Mouse (Mus musculus) urinary bladder, postnatal 14 days (tissue): ENCODE results near the gene Mpnd.

Experiments used
- DNase-seq: peaks from one replicate; pipeline ENCODE4 v3.0.0; 2021; ENCODE audit warnings: low spot score

The Mpnd gene

GRCm38 (mm10) chr17:56020400-56021084, 15.0 kb downstream of the Mpnd start:
- no peak for DNase-seq

GRCm38 (mm10) chr17:56021161-56021910, 15.8 kb downstream of the Mpnd start:
- DNase-seq = no peak

GRCm38 (mm10) chr17:56022131-56022988, 16.8 kb downstream of the Mpnd start:
- DNase-seq = no peak

GRCm38 (mm10) chr17:56022989-56023290, 17.4 kb downstream of the Mpnd start:
- no peak for DNase-seq

GRCm38 (mm10) chr17:56023386-56023785, 17.9 kb downstream of the Mpnd start:
- DNase-seq = peak; percentile 41

- DNase-seq = no peak
Measured at GRCm38 (mm10) chr17:56024476-56024875, 19.0 kb downstream of the Mpnd start.

GRCm38 (mm10) chr17:56024931-56025330, 19.4 kb downstream of the Mpnd start:
- DNase-seq = no peak

- no peak for DNase-seq
Measured at GRCm38 (mm10) chr17:56026303-56026702, 20.8 kb downstream of the Mpnd start.

- no peak for DNase-seq
Measured at GRCm38 (mm10) chr17:56026881-56027280, 21.4 kb downstream of the Mpnd start.

GRCm38 (mm10) chr17:56027801-56028441, 22.4 kb downstream of the Mpnd start:
- DNase-seq = no peak

GRCm38 (mm10) chr17:56030238-56030870, 24.8 kb downstream of the Mpnd start:
- no peak for DNase-seq

GRCm38 (mm10) chr17:56030919-56031318, 25.4 kb downstream of the Mpnd start:
- no peak for DNase-seq

GRCm38 (mm10) chr17:56031431-56031830, 25.9 kb downstream of the Mpnd start:
- no peak for DNase-seq

- DNase-seq = no peak
Measured at GRCm38 (mm10) chr17:56032127-56032733, 26.7 kb downstream of the Mpnd start.

- no peak for DNase-seq
Measured at GRCm38 (mm10) chr17:56032831-56033230, 27.3 kb downstream of the Mpnd start.

GRCm38 (mm10) chr17:56034040-56034725, 28.7 kb downstream of the Mpnd start:
- peak; percentile 37 for DNase-seq

GRCm38 (mm10) chr17:56034726-56035100, 29.2 kb downstream of the Mpnd start:
- DNase-seq = no peak

GRCm38 (mm10) chr17:56035216-56035615, 29.7 kb downstream of the Mpnd start:
- DNase-seq = no peak

GRCm38 (mm10) chr17:56036176-56036900, 30.8 kb downstream of the Mpnd start, which contains the start of gene Sh3gl1:
TSS of gene Sh3gl1 (minus strand) at chr17:56036635.
- DNase-seq = peak; percentile 99

GRCm38 (mm10) chr17:56036901-56037287, 31.4 kb downstream of the Mpnd start:
- DNase-seq = no peak
